Mouse (Mus musculus): ENCODE results near the gene Nop14. TPM values are rescaled to one million over a fixed set of nuclear protein-coding genes. Genes with fewer than 3 reads are reported as not detected.

The Nop14 gene
- polyA plus RNA-seq (2014; fragmentation: Illumina TruSeq; extraction: RNeasy Lipid Tissue Mini Kit (QIAGEN cat#74804); ENCODE audit: low read depth, low replicate concordance): 20.0 TPM

GRCm38 (mm10) chr5:34659686-34660590, at the start of gene Nop14, which contains the start of gene Grk4:
Gene Nop14 (minus strand): TSS chr5:34660148.
Gene Grk4 (plus strand): TSS chr5:34660379.

GRCm38 (mm10) chr5:34636481-34637287, 23.3 kb downstream of the Nop14 start, which contains the start of gene Mfsd10:
Gene Mfsd10 (minus strand): TSS chr5:34637212.

Other genes starting within 250 kb of the Nop14 start
- gene Tnip2, start 146.2 kb downstream of the Nop14 start, polyA plus RNA-seq (2014; fragmentation: Illumina TruSeq; extraction: RNeasy Lipid Tissue Mini Kit (QIAGEN cat#74804); ENCODE audit: low read depth, low replicate concordance): 22.8 TPM
- gene Sh3bp2, start 134.3 kb downstream of the Nop14 start, polyA plus RNA-seq (2014; fragmentation: Illumina TruSeq; extraction: RNeasy Lipid Tissue Mini Kit (QIAGEN cat#74804); ENCODE audit: low read depth, low replicate concordance): 15.3 TPM
- 124 TPM for gene Add1, start 86.5 kb downstream of the Nop14 start, polyA plus RNA-seq (2014; fragmentation: Illumina TruSeq; extraction: RNeasy Lipid Tissue Mini Kit (QIAGEN cat#74804); ENCODE audit: low read depth, low replicate concordance)
- gene Mfsd10, start 22.9 kb downstream of the Nop14 start, polyA plus RNA-seq (2014; fragmentation: Illumina TruSeq; extraction: RNeasy Lipid Tissue Mini Kit (QIAGEN cat#74804); ENCODE audit: low read depth, low replicate concordance): 26.4 TPM
- 4.2 TPM for gene Grk4, start 231 bp upstream of the Nop14 start, polyA plus RNA-seq (2014; fragmentation: Illumina TruSeq; extraction: RNeasy Lipid Tissue Mini Kit (QIAGEN cat#74804); ENCODE audit: low read depth, low replicate concordance)
- gene Htt, start 101.6 kb upstream of the Nop14 start, polyA plus RNA-seq (2014; fragmentation: Illumina TruSeq; extraction: RNeasy Lipid Tissue Mini Kit (QIAGEN cat#74804); ENCODE audit: low read depth, low replicate concordance): 13.2 TPM
- 1.1 TPM for gene Msantd1, start 247.9 kb upstream of the Nop14 start, polyA plus RNA-seq (2014; fragmentation: Illumina TruSeq; extraction: RNeasy Lipid Tissue Mini Kit (QIAGEN cat#74804); ENCODE audit: low read depth, low replicate concordance)